Mouse (Mus musculus) heart, adult 2 months (tissue): ENCODE measurements at regions not wholly inside any gene's neighbourhood (a gene's known extent, or its start where the extent isn't known, plus 50 kb on each side); places are given as distances from the start of the nearest gene placed in this dataset.

ENCODE experiments used
- CTCF ChIP-seq: fragments of 200-600 bp; IDR thresholded peaks from 2 replicates; pipeline ENCODE4 v1.8.1; 2022; ENCODE audit warnings: antibody characterized with exemption, mild to moderate bottlenecking, moderate library complexity
- EP300 ChIP-seq: fragments of 200-500 bp; IDR thresholded peaks from 2 replicates; pipeline ENCODE4 v1.6.1; 2011; ENCODE audit warnings: low read depth, low read length, control low read depth; ENCODE audit not compliant: insufficient read depth
- POLR2A ChIP-seq: fragments of 200-500 bp; IDR thresholded peaks from 2 replicates; pipeline ENCODE4 v1.6.1; 2011; ENCODE audit warnings: mild to moderate bottlenecking, low read depth, low read length, control low read depth; ENCODE audit not compliant: insufficient read depth

- TF ChIP-seq EP300 (no peak), CTCF (no peak), POLR2A (no peak)
Observed at GRCm38 (mm10) chr11:64917301-64917700, 61.5 kb upstream of the Elac2 start.
